13 mouse cellular contexts compared by ENCODE assay signal in genomic region chr7:50105612-50106321, GRCm38 (mm10).
A peak's percentile ranks its signal among the peaks of the same experiment; 100 is the strongest.
DNase-seq lines count a peak whose midpoint lies in the region; ATAC-seq and TF ChIP-seq lines count a peak whose summit lies in the region.
"Had no signal": no experiment of that assay in that cellular context is flagged by ENCODE, and none has a peak within 500 bp of the region (broad histone marks: within the 10 kb centered on the region; RNA-seq: fewer than 3 reads in every experiment).

No protein-coding gene starts in this region.

- no peak overlapping the region for H3K4me3 ChIP-seq in kidney, adult 2 months (ENCODE audit: insufficient read depth, low read depth, low read length)
- H3K4me3 ChIP-seq in stomach, embryonic 15.5 days (replicated peaks), result no peak overlapping the region
- H3K4me3 ChIP-seq: limb, embryonic 13.5 days had no signal

- peak; percentile 20 for DNase-seq in kidney, adult 2 months
- no peak for DNase-seq in kidney, postnatal 14 days
- peak; percentile 18 for DNase-seq in lung, postnatal 10 days
- no peak for DNase-seq in lung, postnatal 36 days
- DNase-seq in kidney, postnatal 4 days, result peak; percentile 31 to 37
- DNase-seq in urinary bladder, postnatal 4 days (ENCODE audit: low spot score in 2 of 2), result no peak
- no peak for DNase-seq in MN1 (ENCODE audit: low spot score)
- DNase-seq: B cell, adult 2 months; cerebellum, adult 11-12 months; right cerebral cortex, adult 18-20 months had no signal

- H3K27ac ChIP-seq in kidney, adult 2 months (ENCODE audit: insufficient read depth, low read depth, low read length), result no peak overlapping the region
- H3K27ac ChIP-seq in stomach, embryonic 15.5 days, result no peak overlapping the region
- H3K27ac ChIP-seq: limb, embryonic 13.5 days had no signal

- TF ChIP-seq CTCF in kidney, adult 2 months (conservative IDR thresholded peaks at IDR 0.05; ENCODE audit: insufficient read depth, insufficient read length, low read depth, low read length), result no peak

- H3K9ac ChIP-seq in stomach, embryonic 15.5 days, result no peak overlapping the region
- H3K9ac ChIP-seq: limb, embryonic 13.5 days had no signal

- no peaks in the 10 kb centered on the region for H3K4me1 ChIP-seq in kidney, adult 2 months (ENCODE audit: control insufficient read depth, insufficient read depth, low read length)
- H3K4me1 ChIP-seq in stomach, embryonic 15.5 days, result no peaks in the 10 kb centered on the region
- H3K4me1 ChIP-seq: limb, embryonic 13.5 days had no signal

- no peaks in the 10 kb centered on the region for H3K9me3 ChIP-seq in stomach, embryonic 15.5 days
- H3K9me3 ChIP-seq: limb, embryonic 13.5 days had no signal

- no peak for TF ChIP-seq POLR2A in kidney, adult 2 months (IDR thresholded peaks at IDR 0.05; ENCODE audit: low read depth, low read length)

- 14% methylated on average over 8 of the region's 8 CpGs for WGBS in kidney, adult 2 months
- WGBS in stomach, embryonic 15.5 days, result 33% methylated on average over 8 of the region's 8 CpGs

- H3K27me3 ChIP-seq in kidney, adult 2 months (replicated peaks; ENCODE audit: control insufficient read depth, insufficient read depth, low read length), result no peaks in the 10 kb centered on the region
- H3K27me3 ChIP-seq in stomach, embryonic 15.5 days (replicated peaks), result no peaks in the 10 kb centered on the region
- H3K27me3 ChIP-seq: limb, embryonic 13.5 days had no signal

- H3K4me2 ChIP-seq in stomach, embryonic 15.5 days, result no peak overlapping the region
- H3K4me2 ChIP-seq: limb, embryonic 13.5 days had no signal

- ATAC-seq in stomach, embryonic 15.5 days (ENCODE audit: insufficient read depth, low FRiP score, low read depth), result peak; percentile 65; the same call in 1 of the 2 replicates
- ATAC-seq: inflammation-experienced regulatory T-cells, adult 6 months had no signal

- H3K36me3 ChIP-seq in kidney, adult 2 months (ENCODE audit: control insufficient read depth, insufficient read depth, low read length), result no peaks in the 10 kb centered on the region
- no peaks in the 10 kb centered on the region for H3K36me3 ChIP-seq in stomach, embryonic 15.5 days
- H3K36me3 ChIP-seq: limb, embryonic 13.5 days had no signal

Comparison
In these comparisons a context has a peak if more than half of its experiments do, and no peak if none do; other contexts are left out.
1. DNase-seq: peak in kidney, adult 2 months (single experiment), lung, postnatal 10 days (single experiment) and kidney, postnatal 4 days (2 of 2); none in kidney, postnatal 14 days (single experiment), lung, postnatal 36 days (single experiment), urinary bladder, postnatal 4 days (0 of 2) and MN1 (single experiment).